Mouse (Mus musculus): ENCODE measurements at regions not wholly inside any gene's neighbourhood (a gene's known extent, or its start where the extent isn't known, plus 50 kb on each side); places are given as distances from the start of the nearest gene placed in this dataset.

GRCm38 (mm10) chr12:29222099-29222498 is 306.1 kb upstream of the Myt1l start:
- no peak for ATAC-seq

- ATAC-seq: no peak
Measured at GRCm38 (mm10) chr12:29226001-29226400, 302.2 kb upstream of the Myt1l start.

- no peak for ATAC-seq
Measured at GRCm38 (mm10) chr12:29232492-29233447, 295.4 kb upstream of the Myt1l start.

- ATAC-seq: no peak
Measured at GRCm38 (mm10) chr12:29236496-29236895, 291.7 kb upstream of the Myt1l start.

- no peak for ATAC-seq
Measured at GRCm38 (mm10) chr12:29237516-29237915, 290.7 kb upstream of the Myt1l start.

- ATAC-seq: no peak
Measured at GRCm38 (mm10) chr12:29239482-29239881, 288.7 kb upstream of the Myt1l start.

- no peak for ATAC-seq
Measured at GRCm38 (mm10) chr12:29239975-29240374, 288.2 kb upstream of the Myt1l start.

- no peak for ATAC-seq
Measured at GRCm38 (mm10) chr12:29243087-29243486, 285.1 kb upstream of the Myt1l start.

GRCm38 (mm10) chr12:29246041-29246440 is 282.1 kb upstream of the Myt1l start:
- no peak for ATAC-seq

GRCm38 (mm10) chr12:29247356-29247755 is 280.8 kb upstream of the Myt1l start:
- ATAC-seq: no peak

GRCm38 (mm10) chr12:29248459-29248858 is 279.7 kb upstream of the Myt1l start:
- no peak for ATAC-seq

- no peak for ATAC-seq
Measured at GRCm38 (mm10) chr12:29256103-29256502, 272.1 kb upstream of the Myt1l start.

GRCm38 (mm10) chr12:29257011-29257734 is 271.0 kb upstream of the Myt1l start:
- ATAC-seq: no peak

GRCm38 (mm10) chr12:29257735-29258547 is 270.2 kb upstream of the Myt1l start:
- ATAC-seq: no peak

GRCm38 (mm10) chr12:29258548-29258874 is 269.7 kb upstream of the Myt1l start:
- ATAC-seq: no peak

- no peak for ATAC-seq
Measured at GRCm38 (mm10) chr12:29258966-29259365, 269.2 kb upstream of the Myt1l start.

GRCm38 (mm10) chr12:29274166-29274565 is 254.0 kb upstream of the Myt1l start:
- no peak for ATAC-seq

GRCm38 (mm10) chr12:29275676-29276075 is 252.5 kb upstream of the Myt1l start:
- ATAC-seq: no peak

- ATAC-seq: no peak
Measured at GRCm38 (mm10) chr12:29279631-29280080, 248.5 kb upstream of the Myt1l start.

- ATAC-seq: no peak
Measured at GRCm38 (mm10) chr12:29280081-29280788, 247.9 kb upstream of the Myt1l start.

- no peak for ATAC-seq
Measured at GRCm38 (mm10) chr12:29280861-29281630, 247.1 kb upstream of the Myt1l start.

Measured in CD4-positive, CD25-positive, alpha-beta regulatory T cell, adult 4 months (primary cell).